Mouse (Mus musculus): ENCODE results near the gene Hoxc4.

Gene Hoxc4

DNA sequence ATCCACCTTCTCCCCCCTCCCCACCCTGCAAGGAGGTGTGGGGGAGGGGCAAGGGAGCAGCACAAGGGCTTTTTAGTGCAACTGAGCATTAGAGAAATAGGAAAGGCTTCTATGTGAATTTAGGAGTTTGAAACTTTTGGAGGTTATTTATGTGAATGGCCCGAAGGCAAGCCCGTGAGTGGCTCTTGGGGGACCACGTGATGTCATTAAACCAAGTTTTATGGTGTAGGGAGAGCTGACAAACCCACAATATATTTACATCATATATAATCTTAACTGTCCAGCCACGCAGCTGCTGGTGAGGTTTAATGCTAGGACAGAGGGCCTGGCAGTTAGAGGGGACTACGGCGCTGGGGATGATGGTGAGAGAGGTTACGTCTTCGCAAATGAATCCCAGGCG is at the start of gene Hoxc4:
Gene Hoxc4 (plus strand): TSS at position 299 of the 400 bp plus-strand sequence.
- no peak for DNase-seq (ENCODE audit: low spot score)

DNA sequence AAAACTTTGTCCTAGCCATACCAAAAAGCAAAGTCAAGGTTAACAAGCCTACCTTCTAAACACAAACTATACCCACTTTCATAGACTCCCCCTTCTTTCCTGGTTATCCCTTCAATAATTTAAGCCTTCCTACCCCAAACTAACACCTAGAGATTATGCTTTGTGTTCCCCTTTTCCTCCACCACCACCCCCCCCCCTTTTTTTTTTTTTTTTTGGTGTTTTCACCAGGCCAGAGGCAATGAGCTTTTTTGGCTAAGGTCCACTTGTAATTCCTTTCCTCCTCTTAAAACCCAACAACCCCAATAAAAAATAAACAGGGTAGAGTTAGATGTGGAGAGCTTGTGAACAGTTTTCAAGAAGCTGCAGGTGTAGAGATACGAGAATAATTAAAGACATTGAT is 49.4 kb upstream of the Hoxc4 start:
- no peak for DNase-seq (ENCODE audit: low spot score)

DNA sequence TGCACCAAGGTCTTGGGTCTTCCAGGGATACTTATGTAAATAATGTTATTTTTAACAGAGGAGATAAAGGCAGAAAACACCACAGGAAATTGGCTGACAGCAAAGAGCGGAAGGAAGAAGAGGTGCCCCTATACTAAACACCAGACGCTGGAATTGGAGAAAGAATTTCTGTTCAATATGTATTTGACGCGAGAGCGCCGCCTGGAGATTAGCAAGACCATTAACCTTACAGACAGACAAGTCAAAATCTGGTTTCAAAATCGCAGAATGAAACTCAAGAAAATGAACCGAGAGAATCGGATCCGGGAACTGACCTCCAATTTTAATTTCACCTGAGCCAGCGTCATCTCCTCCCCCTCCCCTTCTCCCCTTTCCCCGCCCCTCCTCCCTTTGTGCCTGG is 48.0 kb upstream of the Hoxc4 start:
- peak; percentile 73 for DNase-seq (ENCODE audit: low spot score)

DNA sequence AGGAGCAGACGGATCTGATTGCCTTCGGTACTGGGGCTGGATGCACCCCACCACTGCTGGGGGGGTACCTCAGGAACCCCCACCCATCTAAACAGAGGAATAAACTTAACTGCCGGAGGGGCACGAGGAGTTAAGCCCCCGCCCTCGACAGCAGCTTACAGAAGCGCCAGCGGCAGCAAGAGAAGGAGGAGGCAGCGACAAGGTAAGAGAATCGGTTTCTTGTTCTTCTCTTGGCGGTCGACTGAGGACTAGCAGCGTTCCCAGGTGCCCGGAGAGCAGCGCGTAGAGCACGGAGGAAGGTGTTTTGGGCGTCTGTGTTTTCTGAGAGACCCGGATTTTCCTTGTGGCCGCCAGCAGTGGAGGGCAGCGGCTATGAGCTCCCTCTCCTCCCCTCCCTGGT is 46.5 kb upstream of the Hoxc4 start:
- DNase-seq (ENCODE audit: low spot score): no peak

DNA sequence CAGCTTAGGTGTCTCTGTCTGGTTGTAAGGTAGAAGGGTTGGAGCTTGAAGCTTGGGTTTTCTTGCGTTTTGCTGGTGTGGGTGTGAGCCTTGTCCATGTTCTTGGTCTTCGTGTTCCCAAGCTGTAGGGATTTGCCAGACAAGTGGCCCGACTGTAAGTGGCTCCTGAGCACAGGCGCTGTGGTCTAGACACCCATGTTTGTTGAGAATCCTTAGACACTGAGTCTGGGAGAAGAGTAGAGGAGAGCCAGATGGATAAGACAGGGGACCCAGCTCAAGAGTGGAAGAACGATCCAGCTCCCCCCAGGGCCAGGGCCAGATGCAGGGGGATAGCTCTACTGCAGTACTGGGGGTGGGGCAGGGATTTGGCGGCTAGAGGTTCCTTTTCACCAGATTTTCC is 46.0 kb upstream of the Hoxc4 start:
- DNase-seq (ENCODE audit: low spot score): no peak

DNA sequence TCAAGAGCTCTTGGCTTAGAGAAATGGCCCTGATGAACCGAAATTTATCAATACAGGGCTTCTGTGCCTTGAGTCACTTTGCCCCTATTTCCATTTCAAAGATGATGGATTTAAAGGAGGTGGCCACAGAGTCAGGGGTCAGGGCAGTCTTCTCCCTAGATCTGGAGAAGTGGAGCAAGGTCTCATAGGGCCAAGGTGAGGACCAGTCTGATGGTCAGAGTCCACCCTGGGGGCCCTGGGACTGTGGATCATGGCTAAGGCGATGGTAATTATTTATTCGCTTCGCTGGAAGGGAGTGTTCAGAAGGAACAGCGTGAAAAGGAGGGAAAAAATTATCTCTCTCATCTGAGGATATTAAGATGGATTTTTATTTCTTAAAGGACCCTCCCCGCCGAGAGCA is 43.7 kb upstream of the Hoxc4 start:
- no peak for DNase-seq (ENCODE audit: low spot score)

DNA sequence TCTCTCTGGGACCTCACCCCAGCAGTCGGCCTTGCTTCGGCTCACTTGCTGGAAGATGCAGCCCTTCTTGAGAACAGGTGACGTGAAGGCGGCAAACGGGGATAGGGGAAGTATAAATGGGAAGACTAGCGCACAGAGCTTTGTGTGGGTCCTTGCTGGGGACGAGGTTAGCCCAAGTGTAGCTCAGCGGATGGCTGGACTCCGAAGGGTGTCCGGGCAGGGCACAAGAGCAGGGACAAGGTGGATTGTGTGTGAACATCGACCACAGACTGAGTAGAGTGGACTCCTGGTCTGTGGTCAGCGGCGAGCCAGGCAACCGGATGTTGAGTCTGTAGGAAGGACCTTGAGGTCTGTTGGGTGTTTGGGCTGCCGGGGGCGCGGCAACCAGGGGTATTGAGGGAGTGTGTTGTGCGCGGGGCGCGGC is 43.0 kb upstream of the Hoxc4 start:
- no peak for DNase-seq (ENCODE audit: low spot score)

DNA sequence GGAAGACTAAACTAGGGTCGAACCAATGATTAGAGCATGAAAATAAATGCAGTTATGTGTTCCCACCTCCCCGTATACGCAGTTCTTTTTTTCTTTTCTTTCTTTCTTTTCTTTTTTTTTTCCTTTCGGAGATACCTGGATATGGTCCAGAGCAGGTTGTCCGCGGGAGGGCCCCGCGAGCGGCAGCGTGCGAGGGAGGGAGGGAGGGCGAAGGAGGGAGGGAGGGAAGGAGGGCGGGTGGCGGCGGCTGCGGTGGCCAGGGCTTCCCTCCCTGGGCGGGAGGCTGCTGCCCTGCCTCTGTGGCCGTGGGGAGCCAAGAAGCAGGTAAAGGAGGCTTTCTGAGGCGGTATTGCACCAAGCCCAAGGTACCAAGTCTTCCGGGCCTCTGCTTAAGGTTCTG is 42.6 kb upstream of the Hoxc4 start, which contains the start of gene Hoxc9:
Gene Hoxc9 (plus strand): TSS at position 269 of the 400 bp plus-strand sequence.
- no peak for DNase-seq (ENCODE audit: low spot score)

DNA sequence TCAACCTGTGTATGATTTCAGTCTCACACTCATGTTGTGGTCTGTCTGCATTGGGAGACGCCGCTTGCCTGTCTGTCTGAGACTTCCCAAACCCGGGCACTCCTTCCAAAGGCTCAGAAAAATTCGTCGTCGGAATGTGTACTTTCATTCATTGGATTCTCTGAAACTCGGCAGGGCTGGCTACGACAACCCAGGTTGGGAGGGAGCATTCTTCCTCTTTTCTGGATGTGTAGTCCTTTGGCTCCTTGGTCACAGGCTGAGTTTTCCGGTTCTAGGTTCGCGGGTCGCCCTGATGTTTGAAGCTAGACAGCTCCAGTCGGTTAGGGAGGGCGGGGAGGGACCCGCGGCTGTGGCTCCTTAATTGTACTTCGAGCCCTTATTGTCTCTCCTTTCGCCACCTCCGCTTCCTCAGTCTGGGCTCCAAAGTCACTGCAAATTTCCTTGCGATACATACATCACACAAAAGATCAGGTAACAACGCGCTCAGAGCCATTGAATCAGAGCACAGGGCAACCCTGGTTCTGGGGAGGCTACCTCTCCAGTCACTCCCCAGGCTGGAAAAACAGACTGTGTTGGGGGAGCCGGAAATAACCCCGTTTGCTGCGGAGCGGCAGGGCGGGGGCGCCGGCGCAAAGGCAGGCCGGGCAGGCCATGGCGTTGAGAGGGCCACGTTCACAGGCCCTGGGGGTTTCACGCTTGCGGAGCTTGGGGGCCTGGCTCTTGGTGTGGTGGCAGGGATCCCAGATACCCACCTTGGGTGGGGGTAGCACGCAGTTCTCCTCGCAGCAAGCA is 41.9 kb upstream of the Hoxc4 start:
- no peak for DNase-seq (ENCODE audit: low spot score)

DNA sequence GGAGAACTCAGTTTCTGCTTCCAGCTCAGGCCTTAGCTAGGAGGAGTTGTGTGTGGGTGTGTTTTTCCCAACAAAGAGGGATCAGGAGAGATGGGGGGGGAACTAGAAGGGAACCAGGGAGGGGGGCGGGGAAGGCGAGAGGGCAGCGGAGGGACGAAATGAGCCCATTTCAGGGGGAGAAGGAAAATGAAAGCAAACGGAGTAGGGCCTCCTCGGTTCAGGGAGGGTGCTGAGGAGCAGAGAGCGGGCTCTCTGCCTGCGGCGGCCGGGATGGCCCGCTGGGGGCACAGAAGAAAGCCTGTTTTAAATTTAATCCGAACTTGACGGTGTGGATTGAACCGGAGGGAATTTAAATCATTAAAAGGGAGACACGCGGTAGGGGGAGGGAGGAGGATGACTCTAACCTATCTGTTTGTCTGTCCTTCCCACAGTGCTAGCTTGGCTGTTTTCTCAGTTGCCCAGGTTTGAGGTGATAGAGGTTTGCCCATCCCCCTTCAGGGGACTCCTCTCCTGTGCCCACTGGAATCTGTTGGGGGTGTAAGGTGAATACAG is 41.2 kb upstream of the Hoxc4 start:
- no peak for DNase-seq (ENCODE audit: low spot score)

DNA sequence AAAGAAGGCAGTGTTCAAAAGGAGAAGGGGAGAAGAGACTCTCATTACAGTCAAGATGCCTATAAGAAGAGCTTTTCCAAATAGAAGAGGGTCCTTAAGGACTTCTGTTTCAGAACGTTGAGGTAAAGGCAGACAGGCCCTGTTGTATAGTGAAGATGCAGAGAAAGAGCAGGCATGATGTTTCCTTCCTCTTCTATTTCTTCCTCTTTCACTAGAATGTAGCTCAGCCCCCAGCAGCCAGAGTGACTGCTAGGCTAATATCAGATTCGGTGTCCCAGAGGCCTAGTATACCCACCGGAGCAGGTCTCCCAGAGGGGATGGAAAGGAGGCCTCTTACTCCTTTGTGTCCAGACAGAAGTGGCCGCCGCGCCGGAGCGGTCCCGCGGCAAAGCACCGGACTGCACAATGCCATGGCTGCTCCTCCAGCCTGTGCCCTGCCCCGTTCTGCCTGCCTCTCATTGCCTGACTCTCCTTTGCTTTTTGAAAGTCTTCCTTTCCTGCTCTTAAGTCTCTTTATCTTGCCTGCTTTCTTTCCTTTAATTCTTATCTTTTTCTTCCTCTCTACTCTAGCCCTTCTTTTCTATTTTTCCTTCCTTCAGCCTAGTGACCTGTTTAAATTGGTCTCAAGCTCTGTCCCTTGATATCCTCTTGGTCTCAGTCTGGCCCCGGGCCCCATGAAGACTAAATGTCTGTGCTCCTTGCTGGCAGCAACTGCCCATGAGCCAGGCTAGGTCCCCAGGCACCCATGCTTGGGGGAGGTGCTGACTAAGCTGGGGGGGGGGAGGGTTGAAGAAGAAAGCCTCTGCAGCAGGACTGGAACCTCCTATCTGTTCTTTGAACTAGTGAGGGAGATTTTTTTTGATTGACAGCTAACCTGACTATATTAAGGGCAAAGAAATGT is 39.9 kb upstream of the Hoxc4 start:
- no peak for DNase-seq (ENCODE audit: low spot score)

DNA sequence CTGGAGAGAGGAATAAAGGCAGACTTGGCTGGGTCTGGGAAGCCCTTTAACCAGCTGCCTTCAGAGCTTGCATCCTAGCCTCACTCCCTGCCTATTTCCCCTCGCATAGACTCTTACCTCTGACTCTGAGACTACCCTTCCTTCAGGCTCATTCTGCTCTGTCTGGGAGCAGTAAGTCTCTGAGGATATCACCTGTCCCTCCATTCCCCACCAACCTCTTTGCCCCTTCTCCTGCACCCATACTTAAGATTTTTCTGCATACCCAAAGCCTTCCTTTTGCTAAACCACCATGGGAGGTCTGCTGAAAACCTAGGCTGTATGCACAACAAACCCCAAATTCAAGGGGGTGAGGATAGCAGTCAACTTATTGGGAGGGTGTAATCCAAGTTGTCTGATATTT is 38.8 kb upstream of the Hoxc4 start:
- no peak for DNase-seq (ENCODE audit: low spot score)

DNA sequence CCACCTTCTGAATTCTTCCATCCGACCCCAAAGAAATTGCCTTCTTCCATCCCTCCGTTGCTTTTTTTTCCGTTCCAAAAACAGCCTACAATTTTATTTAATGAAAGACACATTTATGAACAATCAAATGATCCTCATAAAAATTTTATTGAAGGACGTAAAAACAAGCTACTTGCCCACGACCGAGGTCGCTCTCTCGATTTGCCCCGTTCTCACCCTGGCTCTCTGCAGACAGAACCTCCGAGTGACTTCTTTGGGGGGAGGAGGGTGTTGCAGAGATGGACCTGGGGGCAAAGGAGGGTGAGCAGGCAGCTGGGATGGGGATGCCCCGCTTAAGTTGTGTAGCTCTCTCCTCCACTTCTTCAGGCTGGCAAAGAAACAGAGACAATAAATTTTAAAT is 38.4 kb upstream of the Hoxc4 start:
- no peak for DNase-seq (ENCODE audit: low spot score)

DNA sequence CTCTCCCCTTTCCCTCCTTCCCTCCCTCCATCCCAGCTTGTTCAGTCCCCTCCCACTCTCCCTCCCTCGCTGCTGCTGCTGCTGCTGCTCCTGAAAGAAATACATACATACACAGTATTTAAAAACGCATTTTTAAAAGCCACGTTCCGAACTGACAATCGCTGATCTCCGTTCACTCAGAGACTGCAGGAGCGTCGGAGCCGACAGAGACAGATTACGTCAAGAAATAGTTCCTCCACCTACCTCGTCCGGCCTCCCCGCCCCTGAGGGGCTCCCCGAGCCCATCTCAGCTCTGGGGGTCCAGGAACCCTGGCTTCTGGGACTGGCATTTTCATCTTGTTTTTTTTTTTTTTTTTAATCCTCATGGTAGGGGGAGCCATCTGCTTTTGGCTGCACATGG is 37.8 kb upstream of the Hoxc4 start:
- DNase-seq (ENCODE audit: low spot score): no peak

DNA sequence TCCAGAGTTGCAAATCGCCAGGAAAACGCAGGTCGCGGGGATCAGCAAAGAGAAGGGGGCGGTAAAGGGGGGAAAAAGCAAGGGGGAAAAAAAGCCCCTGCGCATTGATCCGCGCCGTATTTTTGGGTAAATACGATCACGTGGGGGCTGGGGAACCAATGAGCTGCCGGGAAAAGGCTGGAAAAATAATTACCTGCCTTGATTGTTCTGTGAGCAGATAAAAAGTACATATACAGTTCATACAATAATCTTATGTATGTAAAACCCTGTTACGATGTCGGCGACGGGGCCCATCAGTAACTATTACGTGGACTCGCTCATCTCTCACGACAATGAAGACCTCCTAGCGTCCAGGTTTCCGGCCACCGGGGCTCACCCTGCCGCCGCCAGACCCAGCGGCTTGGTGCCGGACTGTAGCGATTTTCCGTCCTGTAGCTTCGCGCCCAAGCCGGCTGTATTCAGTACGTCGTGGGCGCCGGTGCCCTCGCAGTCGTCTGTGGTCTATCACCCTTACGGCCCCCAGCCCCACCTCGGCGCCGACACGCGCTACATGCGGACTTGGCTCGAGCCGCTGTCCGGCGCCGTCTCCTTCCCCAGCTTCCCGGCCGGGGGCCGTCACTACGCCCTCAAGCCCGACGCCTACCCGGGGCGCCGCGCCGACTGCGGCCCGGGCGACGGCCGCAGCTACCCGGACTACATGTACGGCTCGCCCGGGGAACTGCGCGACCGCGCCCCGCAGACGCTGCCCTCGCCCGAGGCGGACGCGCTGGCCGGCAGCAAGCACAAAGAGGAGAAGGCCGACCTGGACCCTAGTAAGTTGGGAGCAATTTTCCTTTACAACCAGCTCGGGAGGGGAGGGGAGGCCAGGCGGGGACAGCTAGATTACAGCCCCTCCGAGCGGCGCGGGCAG is 37.1 kb upstream of the Hoxc4 start:
- no peak for DNase-seq (ENCODE audit: low spot score)

DNA sequence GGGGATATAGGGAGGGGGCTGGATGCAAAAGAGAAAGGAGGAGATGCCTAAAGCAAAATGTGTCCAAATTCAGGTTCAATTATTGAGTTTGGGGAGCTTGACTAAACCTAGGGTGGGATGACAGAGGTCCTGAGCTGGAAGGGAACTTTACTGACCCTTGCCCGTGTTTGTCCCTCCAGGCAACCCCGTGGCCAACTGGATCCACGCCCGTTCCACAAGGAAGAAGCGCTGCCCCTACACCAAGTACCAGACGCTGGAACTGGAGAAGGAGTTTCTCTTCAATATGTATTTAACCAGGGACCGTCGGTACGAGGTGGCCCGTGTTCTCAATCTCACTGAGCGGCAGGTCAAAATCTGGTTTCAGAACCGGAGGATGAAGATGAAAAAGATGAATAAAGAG is 35.0 kb upstream of the Hoxc4 start:
- DNase-seq (ENCODE audit: low spot score): no peak

DNA sequence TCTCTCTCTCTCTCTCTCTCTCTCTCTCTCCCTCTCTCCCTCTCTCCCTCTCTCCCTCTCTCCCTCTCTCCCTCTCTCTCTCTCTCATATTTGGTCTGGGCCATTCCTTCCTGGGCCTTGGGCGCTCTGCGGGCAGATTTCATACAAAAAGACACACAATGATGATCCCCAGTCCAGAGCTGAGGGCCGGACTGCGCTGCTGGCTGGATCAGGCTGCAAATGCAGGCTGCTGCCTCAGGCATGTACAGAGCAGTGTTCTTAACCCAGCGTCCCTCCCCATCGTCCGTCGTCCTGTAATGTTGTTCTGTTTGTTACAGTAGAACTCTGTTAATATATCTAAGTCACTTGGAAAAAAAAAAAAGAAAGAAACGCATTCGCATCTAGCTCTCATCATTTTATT is 34.2 kb upstream of the Hoxc4 start:
- no peak for DNase-seq (ENCODE audit: low spot score)

DNA sequence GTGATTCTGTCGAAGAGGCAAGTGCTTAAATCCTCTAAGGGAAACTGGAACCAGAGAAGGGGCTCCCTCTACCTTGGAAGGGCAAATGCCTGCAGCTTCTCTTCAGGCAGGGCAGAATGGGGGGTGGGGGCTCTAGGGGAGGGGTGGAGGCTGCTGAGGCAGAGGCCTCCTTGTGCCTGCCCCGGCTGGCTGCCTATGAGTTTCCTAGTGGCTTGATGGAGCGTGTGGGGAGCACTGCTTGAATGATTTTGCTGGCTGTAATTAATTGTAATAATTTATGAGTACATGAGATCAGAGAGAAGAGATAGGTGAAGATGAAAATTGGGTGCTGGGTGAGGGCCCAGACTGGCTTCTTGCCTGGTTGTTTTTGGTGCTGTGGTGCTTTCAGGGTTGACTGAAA is 33.8 kb upstream of the Hoxc4 start:
- DNase-seq (ENCODE audit: low spot score): no peak

DNA sequence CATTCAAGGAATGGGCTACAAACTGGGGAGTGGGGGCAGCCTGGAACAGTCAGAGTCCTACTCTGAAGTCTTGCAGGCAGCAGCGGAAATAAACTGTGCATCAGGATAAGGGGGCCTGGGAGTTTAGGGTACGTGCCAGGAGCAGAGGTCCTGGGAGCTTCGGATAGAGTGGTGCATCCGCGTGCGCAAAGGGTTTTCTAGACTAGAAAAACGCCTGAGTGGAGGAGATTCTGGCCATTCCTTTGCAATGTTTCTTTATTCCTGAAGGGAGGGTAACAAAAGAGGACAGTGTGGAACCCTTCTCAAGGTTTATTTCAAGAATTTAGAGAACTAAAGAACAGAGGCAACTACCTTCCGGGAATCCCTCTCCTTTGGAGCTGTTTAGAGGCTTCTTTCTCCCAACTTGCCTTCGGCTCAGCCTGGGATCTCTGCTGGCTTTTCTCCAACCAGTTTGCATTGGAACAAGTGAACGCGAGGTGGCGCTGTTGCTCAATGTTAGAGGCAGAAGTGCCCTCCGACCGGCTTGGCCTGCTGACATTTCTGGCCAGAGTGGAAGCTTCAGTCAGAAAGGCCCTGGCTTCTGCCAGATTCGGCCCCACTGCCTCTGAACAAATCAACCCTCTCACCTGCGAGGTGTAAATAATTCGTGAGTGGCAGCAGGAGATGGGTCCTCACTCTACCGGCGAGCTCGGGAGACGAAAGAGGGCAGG is 31.5 kb upstream of the Hoxc4 start:
- DNase-seq (ENCODE audit: low spot score): peak; percentile 98

DNA sequence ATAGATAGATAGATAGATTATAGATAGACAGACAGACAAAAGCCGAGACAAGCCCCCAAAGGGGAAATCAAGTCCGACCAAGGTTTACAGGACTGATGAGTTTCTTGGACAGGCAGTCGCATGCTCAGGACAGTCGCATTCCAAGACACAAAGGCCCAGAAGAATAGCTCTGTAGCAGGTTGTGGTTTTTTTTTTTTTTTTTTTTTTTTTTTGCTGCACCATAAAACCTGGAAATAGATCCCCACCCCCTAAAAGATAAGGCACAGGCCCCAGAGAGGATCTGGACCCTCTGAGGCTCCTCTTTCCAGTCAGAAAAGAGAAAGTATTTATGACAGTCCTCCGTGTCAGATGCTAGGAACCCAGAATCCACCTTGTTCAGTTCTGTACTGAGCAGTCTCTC is 30.7 kb upstream of the Hoxc4 start:
- DNase-seq (ENCODE audit: low spot score): no peak
